ENCODE assay signal across 8 mouse cellular contexts in genomic region chr9:65347112-65347850, GRCm38 (mm10). TPM values are rescaled to one million over a fixed set of nuclear protein-coding genes. Genes with fewer than 3 reads are reported as not detected.
A peak's percentile ranks its signal among the peaks of the same experiment; 100 is the strongest.
DNase-seq lines count a peak whose midpoint lies in the region; ATAC-seq and TF ChIP-seq lines count a peak whose summit lies in the region.

No protein-coding gene starts in this region.

- TF ChIP-seq EP300 in liver, embryonic 14.5 days (IDR thresholded peaks at IDR 0.05; ENCODE audit: low read depth) = no peak

- H3K4me2 ChIP-seq in forebrain, embryonic 15.5 days (replicated peaks) = peak overlapping the region; percentile 97
- peak overlapping the region; percentile 96 for H3K4me2 ChIP-seq in liver, embryonic 14.5 days (ENCODE audit: low read depth)

- peaks cover 36% of the 10 kb centered on the region for H3K4me1 ChIP-seq in E14TG2a.4 (replicated peaks; ENCODE audit: low read depth, low read length)
- peaks cover 33% of the 10 kb centered on the region for H3K4me1 ChIP-seq in forebrain, embryonic 15.5 days
- peaks cover 9 to 10% of the 10 kb centered on the region in 2 experiments for H3K4me1 ChIP-seq in liver, embryonic 14.5 days (replicated peaks; ENCODE audit: control insufficient read depth in 2 of 2, insufficient read depth in 2 of 2, low read length in 1 of 2)

- peaks cover 15% of the 10 kb centered on the region for H3K9me3 ChIP-seq in E14TG2a.4 (ENCODE audit: low read length)
- H3K9me3 ChIP-seq in forebrain, embryonic 15.5 days = no peaks in the 10 kb centered on the region
- H3K9me3 ChIP-seq in liver, embryonic 14.5 days (ENCODE audit: control insufficient read depth, low read length) = no peaks in the 10 kb centered on the region

- intact Hi-C loops in gastrocnemius, adult 2 months (cut with DNase I) = loop anchor here (2.0 kb wide), 1 partner anchor 44 kb away; the partner anchor contains the start of gene Kbtbd13

- H3K27me3 ChIP-seq in E14TG2a.4 (ENCODE audit: insufficient read depth, low read length) = no peaks in the 10 kb centered on the region; the same call in 1 of the 2 replicates
- no peaks in the 10 kb centered on the region; the same call in 1 of the 2 replicates for H3K27me3 ChIP-seq in forebrain, embryonic 15.5 days
- H3K27me3 ChIP-seq in liver, embryonic 14.5 days (ENCODE audit: control insufficient read depth, insufficient read depth, low read length) = no peaks in the 10 kb centered on the region

- TF ChIP-seq CTCF in gastrocnemius, adult 2 months (IDR thresholded peaks at IDR 0.05) = no peak
- TF ChIP-seq CTCF in E14TG2a.4 (conservative IDR thresholded peaks at IDR 0.05; ENCODE audit: low read length) = no peak
- no peak for TF ChIP-seq CTCF in liver, embryonic 14.5 days (IDR thresholded peaks at IDR 0.05; ENCODE audit: low read depth)

- DNase-seq in gastrocnemius, adult 2 months = peak; percentile 32
- no peak for DNase-seq in gastrocnemius, adult 8-10 months (ENCODE audit: low spot score in 2 of 2)
- DNase-seq in liver, embryonic 14.5 days (ENCODE audit: low read depth in 3 of 3, low spot score in 3 of 3) = peak in 1 of 3 experiments; percentile 14
- no peak for DNase-seq in gastrocnemius, postnatal 25 days

- peaks cover 2% of the 10 kb centered on the region; the same call in 1 of the 2 replicates for H3K36me3 ChIP-seq in E14TG2a.4 (ENCODE audit: insufficient read depth, low read length)
- no peaks in the 10 kb centered on the region for H3K36me3 ChIP-seq in forebrain, embryonic 15.5 days
- H3K36me3 ChIP-seq in liver, embryonic 14.5 days (replicated peaks; ENCODE audit: control insufficient read depth, insufficient read depth, low read depth) = no peaks in the 10 kb centered on the region

- peak overlapping the region; percentile 91 for H3K9ac ChIP-seq in forebrain, embryonic 15.5 days (replicated peaks)
- peak overlapping the region; percentile 84 for H3K9ac ChIP-seq in liver, embryonic 14.5 days (replicated peaks)

- H3K4me3 ChIP-seq in gastrocnemius, adult 2 months = peak overlapping the region; percentile 98
- H3K4me3 ChIP-seq in E14TG2a.4 (replicated peaks; ENCODE audit: low read length) = peak overlapping the region; percentile 96
- peak overlapping the region; percentile 100 for H3K4me3 ChIP-seq in forebrain, embryonic 15.5 days
- peak overlapping the region; percentile 77 to 81 for H3K4me3 ChIP-seq in liver, embryonic 14.5 days (ENCODE audit: insufficient read depth in 1 of 2, low read depth in 2 of 2, low read length in 2 of 2)

- no peak for ATAC-seq in forebrain, embryonic 15.5 days (replicated peaks)
- ATAC-seq in liver, embryonic 14.5 days (ENCODE audit: insufficient read depth) = no peak
- no peak for ATAC-seq in granulocyte monocyte progenitor cell, adult 5-6 weeks (replicated peaks; ENCODE audit: poor library complexity, severe bottlenecking)
- no peak for ATAC-seq in monocyte, adult 5-6 weeks (replicated peaks; ENCODE audit: insufficient number of reproducible peaks, low FRiP score, low TSS enrichment, poor library complexity, severe bottlenecking)

- peak overlapping the region; percentile 96 for H3K27ac ChIP-seq in gastrocnemius, adult 2 months
- H3K27ac ChIP-seq in forebrain, embryonic 15.5 days (replicated peaks) = no peak overlapping the region
- peak overlapping the region; percentile 83 for H3K27ac ChIP-seq in liver, embryonic 14.5 days

- WGBS in forebrain, embryonic 15.5 days = 53% methylated on average over 8 of the region's 8 CpGs
- WGBS in liver, embryonic 14.5 days (ENCODE audit: insufficient replicate concordance) = 18% methylated on average over 8 of the region's 8 CpGs

RNA-seq across cellular contexts. Expression of gene Pdcd7, which starts 1.4 kb away (rescaled TPM):
- 10 to 100 TPM; 10.1 to 19.5 TPM for total RNA-seq in gastrocnemius, adult 2 months (2021)
- total RNA-seq in gastrocnemius, adult 8-10 months (2022) = 10 to 100 TPM; 12.1 to 19.7 (median 15.0) TPM
- polyA plus RNA-seq in forebrain, embryonic 15.5 days (2015; fragmentation: Nextera tagmentation; extraction: Ambion mirVana) = 9.7 and 10.3 TPM in 2 replicates
- 3.2 and 4.8 TPM in 2 replicates for polyA plus RNA-seq in liver, embryonic 14.5 days (2012; rRNA removed)
- polyA plus RNA-seq in liver, embryonic 14.5 days (2014; fragmentation: Nextera tagmentation; extraction: Ambion mirVana) = 4.9 and 5.7 TPM in 2 replicates
- total RNA-seq in granulocyte monocyte progenitor cell, adult 5-6 weeks (2014; fragmentation: Nextera tagmentation) = 11.3 and 14.7 TPM in 2 replicates
- total RNA-seq in granulocyte monocyte progenitor cell, adult 5-6 weeks (2017) = 23.0 and 40.2 TPM in 2 replicates
- 10 to 100 TPM; 10.1 to 12.7 TPM for total RNA-seq in gastrocnemius, postnatal 25 days (2021)
- 16.3 to 44.7 TPM (median 24.6 TPM) in 3 replicates for total RNA-seq in monocyte, adult 5-6 weeks (2017)

RNA-seq across cellular contexts. Expression of gene Ubap1l, which starts 13.6 kb away (rescaled TPM):
- 1 to 10 TPM in 1 of 2 experiments, under 1 TPM in 1; 0.43 to 1.1 TPM for total RNA-seq in gastrocnemius, adult 2 months (2021)
- under 1 TPM in 3 of 4 experiments, not detected in 1; 0.31 to 0.52 (median 0.46) TPM for total RNA-seq in gastrocnemius, adult 8-10 months (2022)
- polyA plus RNA-seq in forebrain, embryonic 15.5 days (2015; fragmentation: Nextera tagmentation; extraction: Ambion mirVana) = 0.83 and 0.92 TPM in 2 replicates
- polyA plus RNA-seq in liver, embryonic 14.5 days (2012; rRNA removed) = 0.13 and 0.14 TPM in 2 replicates
- 0.10 TPM in 1 of 2 replicates, not detected in the other for polyA plus RNA-seq in liver, embryonic 14.5 days (2014; fragmentation: Nextera tagmentation; extraction: Ambion mirVana)
- not detected in 2 replicates for total RNA-seq in granulocyte monocyte progenitor cell, adult 5-6 weeks (2014; fragmentation: Nextera tagmentation)
- not detected in 2 replicates for total RNA-seq in granulocyte monocyte progenitor cell, adult 5-6 weeks (2017)
- total RNA-seq in gastrocnemius, postnatal 25 days (2021) = under 1 TPM; 0.20 to 0.64 TPM
- total RNA-seq in monocyte, adult 5-6 weeks (2017) = not detected in 3 replicates

RNA-seq across cellular contexts. Expression of gene Kbtbd13, which starts 44.2 kb away (rescaled TPM):
- 10 to 100 TPM in 1 of 2 experiments, 1 to 10 TPM in 1; 7.8 to 19.5 TPM for total RNA-seq in gastrocnemius, adult 2 months (2021)
- 10 to 100 TPM in 3 of 4 experiments, 1 to 10 TPM in 1; 9.8 to 12.3 (median 11.4) TPM for total RNA-seq in gastrocnemius, adult 8-10 months (2022)
- 0.56 and 1.00 TPM in 2 replicates for polyA plus RNA-seq in forebrain, embryonic 15.5 days (2015; fragmentation: Nextera tagmentation; extraction: Ambion mirVana)
- polyA plus RNA-seq in liver, embryonic 14.5 days (2012; rRNA removed) = 0.04 and 0.05 TPM in 2 replicates
- polyA plus RNA-seq in liver, embryonic 14.5 days (2014; fragmentation: Nextera tagmentation; extraction: Ambion mirVana) = 0.08 and 0.10 TPM in 2 replicates
- total RNA-seq in granulocyte monocyte progenitor cell, adult 5-6 weeks (2014; fragmentation: Nextera tagmentation) = 0.85 TPM in 1 of 2 replicates, not detected in the other
- 0.31 and 0.52 TPM in 2 replicates for total RNA-seq in granulocyte monocyte progenitor cell, adult 5-6 weeks (2017)
- total RNA-seq in gastrocnemius, postnatal 25 days (2021) = 10 to 100 TPM; 10.3 to 11.6 TPM
- total RNA-seq in monocyte, adult 5-6 weeks (2017) = 0.29 TPM in 1 of 3 replicates, not detected in the others

RNA-seq across cellular contexts. Expression of gene Rasl12, which starts 51.0 kb away (rescaled TPM):
- 1 to 10 TPM; 3.1 to 3.3 TPM for total RNA-seq in gastrocnemius, adult 2 months (2021)
- 1 to 10 TPM; 2.1 to 3.8 (median 2.2) TPM for total RNA-seq in gastrocnemius, adult 8-10 months (2022)
- 6.1 and 6.5 TPM in 2 replicates for polyA plus RNA-seq in forebrain, embryonic 15.5 days (2015; fragmentation: Nextera tagmentation; extraction: Ambion mirVana)
- 0.11 and 0.12 TPM in 2 replicates for polyA plus RNA-seq in liver, embryonic 14.5 days (2012; rRNA removed)
- 0.04 TPM in 1 of 2 replicates, not detected in the other for polyA plus RNA-seq in liver, embryonic 14.5 days (2014; fragmentation: Nextera tagmentation; extraction: Ambion mirVana)
- 0.21 TPM in 1 of 2 replicates, not detected in the other for total RNA-seq in granulocyte monocyte progenitor cell, adult 5-6 weeks (2014; fragmentation: Nextera tagmentation)
- not detected in 2 replicates for total RNA-seq in granulocyte monocyte progenitor cell, adult 5-6 weeks (2017)
- 1 to 10 TPM; 3.1 to 4.4 TPM for total RNA-seq in gastrocnemius, postnatal 25 days (2021)
- 0.95 to 15.8 TPM (median 4.8 TPM) in 3 replicates for total RNA-seq in monocyte, adult 5-6 weeks (2017)

RNA-seq across cellular contexts. Expression of gene Clpx, which starts 53.2 kb away (rescaled TPM):
- total RNA-seq in gastrocnemius, adult 2 months (2021) = 10 to 100 TPM; 54.0 to 72.6 TPM
- total RNA-seq in gastrocnemius, adult 8-10 months (2022) = 10 to 100 TPM; 55.4 to 65.0 (median 56.9) TPM
- 45.7 and 47.3 TPM in 2 replicates for polyA plus RNA-seq in forebrain, embryonic 15.5 days (2015; fragmentation: Nextera tagmentation; extraction: Ambion mirVana)
- polyA plus RNA-seq in liver, embryonic 14.5 days (2012; rRNA removed) = 5.6 and 10.3 TPM in 2 replicates
- polyA plus RNA-seq in liver, embryonic 14.5 days (2014; fragmentation: Nextera tagmentation; extraction: Ambion mirVana) = 29.5 and 32.5 TPM in 2 replicates
- 15.8 and 24.0 TPM in 2 replicates for total RNA-seq in granulocyte monocyte progenitor cell, adult 5-6 weeks (2014; fragmentation: Nextera tagmentation)
- total RNA-seq in granulocyte monocyte progenitor cell, adult 5-6 weeks (2017) = 44.3 and 51.7 TPM in 2 replicates
- 10 to 100 TPM; 44.9 to 60.0 TPM for total RNA-seq in gastrocnemius, postnatal 25 days (2021)
- total RNA-seq in monocyte, adult 5-6 weeks (2017) = 38.0 to 44.2 TPM (median 39.6 TPM) in 3 replicates
